Mouse (Mus musculus) limb, embryonic 11.5 days (tissue): ENCODE data around the gene Krtcap3. TPM values are rescaled to one million over a fixed set of nuclear protein-coding genes. Genes with fewer than 3 reads are reported as not detected.

ENCODE experiments used
- ATAC-seq: fragments of 200-750 bp; cut with Nextera tagmentation; 2 replicates; pipeline ENCODE4 v1.8.0; 2017; ENCODE audit warnings: low read depth; ENCODE audit not compliant: insufficient number of reproducible peaks, low FRiP score, low TSS enrichment
- DNase-seq: peaks from one replicate; pipeline ENCODE4 v3.0.0-alpha.2; 2015; ENCODE audit warnings: low spot score
- H3K27ac ChIP-seq: fragments of 300-500 bp; sonication (generic); replicated peaks from 2 replicates; pipeline ENCODE4 v1.5.1; 2014; ENCODE audit warnings: low read depth, mild to moderate bottlenecking, low read length
- H3K27me3 ChIP-seq: fragments of 300-500 bp; sonication (generic); 2 replicates; pipeline ENCODE4 v1.6.1; 2014; ENCODE audit warnings: mild to moderate bottlenecking, low read length, mixed read lengths; ENCODE audit not compliant: control insufficient read depth, insufficient read depth
- H3K36me3 ChIP-seq: fragments of 300-500 bp; sonication (generic); 2 replicates; pipeline ENCODE4 v1.6.1; 2014; ENCODE audit warnings: mild to moderate bottlenecking, low read length, moderate library complexity, mixed read lengths; ENCODE audit not compliant: control insufficient read depth, insufficient read depth
- H3K4me1 ChIP-seq: fragments of 300-500 bp; sonication (generic); 2 replicates; pipeline ENCODE4 v1.6.1; 2014; ENCODE audit warnings: low read length, mixed read lengths; ENCODE audit not compliant: control insufficient read depth, insufficient read depth
- H3K4me2 ChIP-seq: fragments of 300-500 bp; sonication (generic); 2 replicates; pipeline ENCODE4 v1.6.1; 2014; ENCODE audit warnings: low read depth, mild to moderate bottlenecking, moderate library complexity; ENCODE audit not compliant: severe bottlenecking
- H3K4me3 ChIP-seq: fragments of 300-500 bp; sonication (generic); 2 replicates; pipeline ENCODE4 v1.5.1; 2014; ENCODE audit warnings: low read depth, low read length
- H3K9ac ChIP-seq: fragments of 300-500 bp; sonication (generic); 2 replicates; pipeline ENCODE4 v1.6.1; 2014; ENCODE audit warnings: mild to moderate bottlenecking, low read length
- H3K9me3 ChIP-seq: fragments of 300-500 bp; sonication (generic); 2 replicates; pipeline ENCODE4 v1.6.1; 2016; ENCODE audit warnings: low read length; ENCODE audit not compliant: control insufficient read depth
- WGBS: fragments of 180-500 bp; shearing (Covaris S2); extraction: QIAGEN DNeasy Blood & Tissue Kit; methylation state at CpG from one replicate; pipeline ENCODE4 v1.1.7; 2014; 5-methylcytosine and 5-hydroxymethylcytosine counted together
- polyA plus RNA-seq: library from polyadenylated mRNA; unstranded; fragments of >200 nt; fragmentation: Nextera tagmentation; extraction: Ambion mirVana; gene quantifications from 2 replicates; pipeline ENCODE4 v1.2.1, GENCODE M21; 2014

Gene Krtcap3
- polyA plus RNA-seq, 1 experiment from 2014 or later = 23.3 TPM

- 2% methylated on average over 11 of the region's 11 CpGs for WGBS
- H3K27me3 ChIP-seq = no peaks in the 10 kb centered on the region
- H3K9me3 ChIP-seq = no peaks in the 10 kb centered on the region
- ATAC-seq (no peak), DNase-seq (no peak)
- no peak overlapping the region; the same call in 1 of the 2 replicates for H3K27ac ChIP-seq
- H3K9ac ChIP-seq = peak overlapping the region; percentile 93
- H3K4me2 ChIP-seq = peak overlapping the region; percentile 82
- peak overlapping the region; percentile 98 for H3K4me3 ChIP-seq
- 0 out of 2 replicates have a peak, but pooled peaks cover 2% of the 10 kb centered on the region for H3K36me3 ChIP-seq
- 0 out of 2 replicates have a peak, but pooled peaks cover 3% of the 10 kb centered on the region for H3K4me1 ChIP-seq
Measured at GRCm38 (mm10) chr5:31219474-31219873, 32.0 kb upstream of the Krtcap3 start.

DNA sequence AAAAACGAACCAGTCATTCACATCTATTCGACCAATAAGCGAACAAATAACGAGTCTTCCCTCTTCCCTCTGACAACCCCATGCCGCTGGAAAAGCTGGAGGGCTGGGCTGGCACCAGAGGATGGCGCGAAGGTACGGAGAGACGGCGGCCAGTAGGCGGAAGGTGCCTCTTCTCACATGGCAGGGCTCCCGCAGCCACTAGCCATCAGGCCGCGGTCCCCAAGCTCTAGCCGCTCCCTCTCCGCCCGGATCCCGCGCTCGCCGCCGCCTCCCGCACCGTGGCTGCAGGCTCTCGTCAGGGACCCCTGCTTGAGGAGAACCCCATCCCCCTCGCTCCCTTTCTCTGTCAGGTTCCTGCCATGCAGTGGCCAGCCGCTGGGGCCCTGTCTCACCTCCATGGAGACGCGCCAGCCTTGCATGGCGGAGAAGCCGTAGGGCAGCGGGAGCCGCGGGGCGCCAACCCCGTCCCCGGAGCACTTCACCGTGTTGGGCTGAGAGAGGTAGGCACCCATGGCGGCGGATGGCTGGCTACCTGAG, 31.5 kb upstream of the Krtcap3 start:
- Histone ChIP-seq H3K4me2 (peak overlapping the region; percentile 82), H3K27ac (peak overlapping the region; percentile 85), H3K4me3 (peak overlapping the region; percentile 98), H3K9ac (peak overlapping the region; percentile 93), H3K36me3 (0 out of 2 replicates have a peak, but pooled peaks cover 2% of the 10 kb centered on the region), H3K4me1 (0 out of 2 replicates have a peak, but pooled peaks cover 3% of the 10 kb centered on the region), H3K27me3 (no peaks in the 10 kb centered on the region), H3K9me3 (no peaks in the 10 kb centered on the region)
- WGBS = under 1% methylated on average over 40 of the region's 40 CpGs
- peak; percentile 72 for DNase-seq
- ATAC-seq = peak; percentile 78

DNA sequence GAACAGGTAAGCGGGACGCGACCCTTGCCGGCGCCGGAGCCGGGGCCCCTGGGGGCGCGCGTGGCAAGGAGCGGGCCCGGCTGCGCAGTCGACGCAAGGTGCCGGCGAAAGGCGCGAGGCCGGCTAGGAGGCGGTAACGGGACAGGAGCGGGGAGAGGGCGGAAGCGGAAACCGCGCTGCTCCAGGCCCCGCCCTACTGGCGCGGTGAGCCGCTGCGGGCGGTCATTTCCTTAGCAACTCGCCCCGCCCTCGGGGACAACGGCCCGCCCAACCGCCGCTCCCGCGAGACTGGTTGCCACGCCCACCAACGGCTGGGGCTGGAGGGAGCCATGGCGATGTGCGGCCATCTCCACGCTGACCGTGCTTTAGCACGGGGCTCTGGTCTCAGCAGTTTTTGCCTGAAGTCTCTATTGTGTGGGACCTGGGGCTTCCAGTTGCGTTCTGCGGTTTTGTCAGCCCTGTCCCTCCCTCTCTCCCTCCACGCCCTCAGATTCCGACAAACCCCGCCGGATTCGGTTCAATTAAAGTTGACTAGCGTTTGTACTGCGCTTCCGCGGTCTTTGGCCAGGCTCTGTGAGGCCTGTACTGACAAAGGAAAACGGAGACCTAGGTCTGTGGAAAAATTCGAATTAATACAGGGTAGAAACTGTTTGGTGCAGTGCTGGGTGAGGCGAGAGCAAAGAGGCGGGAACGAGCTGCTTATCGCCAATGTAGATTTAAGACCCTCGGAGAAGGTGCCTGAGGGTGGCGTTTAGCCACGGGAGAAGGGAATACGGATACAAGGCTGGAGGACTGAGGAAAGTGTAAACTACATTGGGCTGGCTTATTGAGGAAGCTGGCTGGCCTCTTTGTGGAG, 30.8 kb upstream of the Krtcap3 start, which contains the start of gene Ppm1g:
Gene Ppm1g (minus strand): TSS at position 240 of the 856 bp plus-strand sequence.
- DNase-seq (peak; percentile 99), ATAC-seq (peak; percentile 95)
- H3K9me3 ChIP-seq = no peaks in the 10 kb centered on the region
- 0 out of 2 replicates have a peak, but pooled peaks cover 2% of the 10 kb centered on the region for H3K36me3 ChIP-seq
- H3K4me1 ChIP-seq = 0 out of 2 replicates have a peak, but pooled peaks cover 3% of the 10 kb centered on the region
- WGBS = under 1% methylated on average over 65 of the region's 70 CpGs
- peak within 1 kb of the TSS; percentile 98 for H3K4me3 ChIP-seq
- H3K4me2 ChIP-seq = peak within 1 kb of the TSS; percentile 82
- H3K9ac ChIP-seq = peak within 1 kb of the TSS; percentile 93
- no peaks in the 10 kb centered on the region for H3K27me3 ChIP-seq
- peak within 1 kb of the TSS; percentile 85 for H3K27ac ChIP-seq

GRCm38 (mm10) chr5:31221304-31221945, 30.1 kb upstream of the Krtcap3 start:
- H3K9ac ChIP-seq = peak overlapping the region; percentile 93
- 0 out of 2 replicates have a peak, but pooled peaks cover 2% of the 10 kb centered on the region for H3K36me3 ChIP-seq
- peak overlapping the region; percentile 98 for H3K4me3 ChIP-seq
- no peaks in the 10 kb centered on the region for H3K27me3 ChIP-seq
- DNase-seq (peak; percentile 66), ATAC-seq (no peak)
- H3K9me3 ChIP-seq = no peaks in the 10 kb centered on the region
- 0 out of 2 replicates have a peak, but pooled peaks cover 3% of the 10 kb centered on the region for H3K4me1 ChIP-seq
- peak overlapping the region; percentile 85 for H3K27ac ChIP-seq
- peak overlapping the region; percentile 82 for H3K4me2 ChIP-seq
- 12% methylated on average over 11 of the region's 11 CpGs for WGBS

DNA sequence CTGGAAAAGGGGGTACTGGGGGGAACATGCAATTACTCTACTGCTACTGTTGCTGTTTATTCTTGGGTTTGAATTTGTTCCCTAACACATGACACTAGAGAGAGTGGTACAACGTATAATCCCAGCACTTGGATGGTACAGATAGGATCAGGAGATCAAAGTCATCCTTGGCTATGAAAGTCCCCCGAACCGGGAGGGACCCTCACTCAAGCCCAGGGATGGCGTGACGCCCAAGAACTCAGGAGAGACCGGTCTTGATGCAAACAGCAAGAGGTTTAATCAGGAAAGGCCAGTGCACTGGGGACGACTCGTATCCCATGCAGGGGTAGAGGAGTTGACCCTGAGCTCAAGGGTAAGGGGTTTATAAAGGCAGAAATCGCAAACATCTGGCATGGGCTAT, 28.8 kb upstream of the Krtcap3 start:
- no peak for DNase-seq
- ATAC-seq = no peak
- H3K9me3 ChIP-seq = no peaks in the 10 kb centered on the region
- no peak overlapping the region for H3K4me2 ChIP-seq
- H3K27ac ChIP-seq = no peak overlapping the region
- H3K36me3 ChIP-seq = no peaks in the 10 kb centered on the region
- H3K27me3 ChIP-seq = no peaks in the 10 kb centered on the region
- H3K4me1 ChIP-seq = 0 out of 2 replicates have a peak, but pooled peaks cover 3% of the 10 kb centered on the region
- H3K9ac ChIP-seq = no peak overlapping the region
- WGBS = 90% methylated on average over 9 of the region's 9 CpGs
- no peak overlapping the region for H3K4me3 ChIP-seq

DNA sequence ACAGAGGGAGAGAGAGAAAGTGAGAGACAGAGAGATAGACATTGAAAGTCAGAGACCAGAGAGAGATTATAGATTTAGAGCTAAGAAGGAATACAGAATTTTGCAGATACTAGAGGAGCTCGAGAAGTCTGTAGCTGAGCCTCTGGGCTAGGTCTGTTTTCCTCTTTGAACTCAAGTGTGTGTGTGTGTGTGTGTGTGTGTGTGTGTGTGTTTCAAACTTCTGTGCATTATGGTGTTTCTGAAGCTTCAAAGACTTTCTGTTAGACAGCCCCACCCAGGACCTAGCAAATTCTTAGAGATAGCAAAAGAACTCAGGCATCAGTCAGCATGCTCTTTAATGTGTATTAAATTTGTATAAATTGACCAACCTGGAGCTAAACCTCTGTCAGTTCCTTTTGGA, 24.9 kb upstream of the Krtcap3 start:
- Histone ChIP-seq H3K4me3 (no peak overlapping the region), H3K4me1 (no peaks in the 10 kb centered on the region), H3K27ac (no peak overlapping the region), H3K27me3 (no peaks in the 10 kb centered on the region), H3K36me3 (no peaks in the 10 kb centered on the region), H3K9me3 (no peaks in the 10 kb centered on the region), H3K9ac (no peak overlapping the region), H3K4me2 (no peak overlapping the region)
- no peak for ATAC-seq
- DNase-seq = no peak
- WGBS = 73% methylated on average over 1 of the region's 1 CpGs

- DNase-seq (peak; percentile 95), ATAC-seq (peak; percentile 97)
- peak within 1 kb of the TSS; percentile 69 for H3K4me2 ChIP-seq
- H3K27me3 ChIP-seq = no peaks in the 10 kb centered on the region
- H3K36me3 ChIP-seq = peaks cover 2% of the 10 kb centered on the region; the same call in 1 of the 2 replicates
- under 1% methylated on average over 86 of the region's 103 CpGs for WGBS
- peaks cover 5% of the 10 kb centered on the region; the same call in 1 of the 2 replicates for H3K4me1 ChIP-seq
- peak within 1 kb of the TSS; percentile 83 for H3K9ac ChIP-seq
- peak within 1 kb of the TSS; percentile 95 for H3K27ac ChIP-seq
- H3K9me3 ChIP-seq = no peaks in the 10 kb centered on the region
- peak within 1 kb of the TSS; percentile 96 for H3K4me3 ChIP-seq
Measured at GRCm38 (mm10) chr5:31240637-31241521, 10.6 kb upstream of the Krtcap3 start, which contains the start of the genes Nrbp1 and Gm9970. Gene Nrbp1 (plus strand): TSS chr5:31240864. Gene Gm9970 (minus strand): TSS chr5:31241232.
